Mouse (Mus musculus) neural tube, embryonic 14.5 days (tissue): ENCODE measurements around the gene Bmpr1a. TPM values are rescaled to one million over a fixed set of nuclear protein-coding genes. Genes with fewer than 3 reads are reported as not detected.
A peak's percentile ranks its signal among the peaks of the same experiment; 100 is the strongest.

Source experiments
- ATAC-seq: fragments of 200-750 bp; cut with Nextera tagmentation; 2 replicates; pipeline ENCODE4 v1.8.0; 2017; ENCODE audit warnings: low read depth, mild to moderate bottlenecking, moderate TSS enrichment, moderate library complexity
- H3K27ac ChIP-seq: fragments of 300-500 bp; sonication (generic); 2 replicates; pipeline ENCODE4 v1.5.1; 2014; ENCODE audit warnings: low read depth, mild to moderate bottlenecking, control low read depth, low read length, moderate library complexity, mixed read lengths
- H3K27me3 ChIP-seq: fragments of 300-500 bp; sonication (generic); 2 replicates; pipeline ENCODE4 v1.6.1; 2014; ENCODE audit warnings: low read length; ENCODE audit not compliant: control insufficient read depth, insufficient read depth
- H3K36me3 ChIP-seq: fragments of 300-500 bp; sonication (generic); 2 replicates; pipeline ENCODE4 v1.6.1; 2014; ENCODE audit warnings: low read length, mixed read lengths; ENCODE audit not compliant: control insufficient read depth, insufficient read depth
- H3K4me1 ChIP-seq: fragments of 300-500 bp; sonication (generic); 2 replicates; pipeline ENCODE4 v1.6.1; 2014; ENCODE audit warnings: low read length; ENCODE audit not compliant: control insufficient read depth, insufficient read depth
- H3K4me2 ChIP-seq: fragments of 300-500 bp; sonication (generic); 2 replicates; pipeline ENCODE4 v1.6.1; 2014; ENCODE audit warnings: mild to moderate bottlenecking, low read depth, low read length, control low read depth
- H3K4me3 ChIP-seq: fragments of 300-500 bp; sonication (generic); 2 replicates; pipeline ENCODE4 v1.5.1; 2014; ENCODE audit warnings: low read depth, low read length, control low read depth, mixed read lengths
- H3K9ac ChIP-seq: fragments of 300-500 bp; sonication (generic); replicated peaks from 2 replicates; pipeline ENCODE4 v1.6.1; 2014; ENCODE audit warnings: low read depth, mild to moderate bottlenecking, control low read depth, low read length, mixed read lengths
- H3K9me3 ChIP-seq: fragments of 300-500 bp; sonication (generic); 2 replicates; pipeline ENCODE4 v1.6.1; 2016; ENCODE audit warnings: low read length; ENCODE audit not compliant: control insufficient read depth
- WGBS: fragments of 180-500 bp; shearing (Covaris S2); extraction: QIAGEN DNeasy Blood & Tissue Kit; methylation state at CpG from one replicate; pipeline ENCODE4 v1.1.7; 2014; 5-methylcytosine and 5-hydroxymethylcytosine counted together
- polyA plus RNA-seq: library from polyadenylated mRNA; unstranded; fragments of >200 nt; fragmentation: Nextera tagmentation; extraction: Ambion mirVana; gene quantifications from 2 replicates; pipeline ENCODE4 v1.2.1, GENCODE M21; 2014

Bmpr1a gene
- polyA plus RNA-seq = 26.9 and 29.1 TPM in 2 replicates

- peak within 1 kb of the TSS; percentile 95 for H3K9ac ChIP-seq
- no peaks in the 10 kb centered on the region for H3K9me3 ChIP-seq
- peak within 1 kb of the TSS; percentile 59 for H3K4me2 ChIP-seq
- H3K4me1 ChIP-seq = peaks cover 28% of the 10 kb centered on the region; the same call in 1 of the 2 replicates
- 5% methylated on average over 15 of the region's 15 CpGs for WGBS
- peak within 1 kb of the TSS; percentile 88 for H3K4me3 ChIP-seq
- H3K36me3 ChIP-seq = no peaks in the 10 kb centered on the region
- peak within 1 kb of the TSS; percentile 96 for H3K27ac ChIP-seq
- H3K27me3 ChIP-seq = no peaks in the 10 kb centered on the region
- ATAC-seq = no peak
Observed at GRCm38 (mm10) chr14:34503325-34503647, at the start of gene Bmpr1a. Bmpr1a (minus strand) TSS chr14:34503341.

DNA sequence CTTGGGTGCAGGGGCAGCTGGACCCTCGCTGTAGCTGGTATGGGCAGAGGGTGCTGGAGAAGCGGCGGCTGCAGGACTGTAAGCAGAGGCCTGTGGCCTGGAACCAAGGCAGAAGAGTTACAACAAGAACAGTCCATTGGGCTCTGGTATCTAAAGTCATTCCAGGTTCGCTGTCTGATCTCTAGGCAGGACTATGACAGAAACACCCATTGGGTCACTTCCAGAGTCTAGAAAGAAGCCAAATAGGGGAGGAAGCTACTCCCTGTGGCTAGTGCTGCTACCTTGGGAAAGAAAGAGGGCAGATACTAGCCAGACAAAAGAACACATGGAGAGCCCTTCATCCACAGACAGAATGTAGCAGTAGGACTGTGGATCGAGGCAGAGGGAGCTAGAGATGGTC, 49.1 kb upstream of the Bmpr1a start:
- Histone ChIP-seq H3K27me3 (no peaks in the 10 kb centered on the region), H3K4me1 (0 out of 2 replicates have a peak, but pooled peaks cover 3% of the 10 kb centered on the region), H3K36me3 (no peaks in the 10 kb centered on the region), H3K9me3 (no peaks in the 10 kb centered on the region), H3K4me2 (no peak overlapping the region), H3K4me3 (no peak overlapping the region), H3K27ac (no peak overlapping the region), H3K9ac (no peak overlapping the region)
- 90% methylated on average over 5 of the region's 5 CpGs for WGBS
- ATAC-seq = no peak

GRCm38 (mm10) chr14:34549004-34549671, 46.0 kb upstream of the Bmpr1a start:
- Histone ChIP-seq H3K27me3 (no peaks in the 10 kb centered on the region), H3K9ac (peak overlapping the region; percentile 96), H3K4me2 (peak overlapping the region; percentile 79), H3K4me1 (0 out of 2 replicates have a peak, but pooled peaks cover 3% of the 10 kb centered on the region), H3K4me3 (peak overlapping the region; percentile 73), H3K36me3 (no peaks in the 10 kb centered on the region), H3K9me3 (no peaks in the 10 kb centered on the region), H3K27ac (peak overlapping the region; percentile 84)
- ATAC-seq = peak; percentile 97
- under 1% methylated on average over 53 of the region's 55 CpGs for WGBS

DNA sequence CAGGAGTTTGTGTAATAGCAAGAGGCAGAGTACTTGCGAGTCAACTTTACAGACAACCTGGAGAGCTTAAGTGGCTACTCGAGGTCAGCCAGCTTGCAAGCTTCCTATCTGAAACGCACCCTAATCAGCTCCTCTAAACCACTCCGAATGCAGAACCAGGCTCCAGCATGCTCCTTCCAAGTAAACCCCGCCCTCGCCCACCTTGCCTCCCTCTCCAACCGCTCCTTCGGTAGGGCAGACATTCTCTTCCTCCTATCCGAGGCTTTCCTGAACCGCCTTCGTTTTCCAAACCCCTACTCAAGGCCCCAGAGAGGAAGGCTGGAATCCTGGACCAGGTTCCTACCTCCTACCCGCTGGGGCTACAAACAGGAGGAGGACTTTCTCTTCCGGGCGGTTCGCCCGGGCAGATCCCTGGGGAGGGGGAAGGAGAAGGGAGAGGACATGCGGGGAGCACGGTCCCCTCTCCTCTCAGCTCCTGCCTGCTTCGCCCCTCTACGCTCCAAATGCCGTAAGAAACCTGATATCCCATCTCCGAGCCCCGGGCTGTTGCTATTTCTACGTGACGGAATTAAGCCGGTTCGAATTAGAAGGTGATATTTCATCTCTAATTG, 45.4 kb upstream of the Bmpr1a start:
- 0 out of 2 replicates have a peak, but pooled peaks cover 3% of the 10 kb centered on the region for H3K4me1 ChIP-seq
- peak overlapping the region; percentile 73 for H3K4me3 ChIP-seq
- peak overlapping the region; percentile 84 for H3K27ac ChIP-seq
- H3K9me3 ChIP-seq = no peaks in the 10 kb centered on the region
- peak; percentile 50 for ATAC-seq
- under 1% methylated on average over 26 of the region's 27 CpGs for WGBS
- H3K36me3 ChIP-seq = no peaks in the 10 kb centered on the region
- peak overlapping the region; percentile 79 for H3K4me2 ChIP-seq
- peak overlapping the region; percentile 96 for H3K9ac ChIP-seq
- H3K27me3 ChIP-seq = no peaks in the 10 kb centered on the region

GRCm38 (mm10) chr14:34544545-34544944, 41.4 kb upstream of the Bmpr1a start:
- Histone ChIP-seq H3K27ac (no peak overlapping the region), H3K9me3 (no peaks in the 10 kb centered on the region), H3K4me1 (0 out of 2 replicates have a peak, but pooled peaks cover 3% of the 10 kb centered on the region), H3K4me3 (no peak overlapping the region), H3K4me2 (no peak overlapping the region), H3K27me3 (no peaks in the 10 kb centered on the region), H3K9ac (no peak overlapping the region), H3K36me3 (no peaks in the 10 kb centered on the region)
- no peak for ATAC-seq
- WGBS = 87% methylated on average over 2 of the region's 2 CpGs

DNA sequence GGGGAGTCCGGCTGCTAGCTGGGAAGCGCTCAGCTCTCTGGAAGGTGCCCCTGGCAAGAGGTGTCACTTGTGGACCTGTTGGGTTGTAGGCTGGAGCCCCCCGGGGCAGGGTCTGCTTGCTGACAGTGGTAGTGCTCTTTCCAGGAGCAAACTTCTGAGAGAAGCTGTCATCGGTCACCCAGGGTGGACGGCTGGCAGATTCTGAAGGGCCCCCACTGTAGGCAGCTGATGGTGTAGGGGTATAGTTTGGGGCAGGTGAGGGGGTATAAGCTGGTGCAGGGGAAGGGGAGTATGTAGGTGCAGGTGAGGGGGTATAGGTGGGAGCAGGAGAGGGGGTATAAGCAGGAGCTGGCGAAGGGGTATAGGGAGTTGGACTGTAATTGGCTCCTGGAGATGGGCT, 40.9 kb upstream of the Bmpr1a start:
- Histone ChIP-seq H3K36me3 (no peaks in the 10 kb centered on the region), H3K9ac (no peak overlapping the region), H3K4me3 (no peak overlapping the region), H3K4me2 (no peak overlapping the region), H3K27ac (no peak overlapping the region), H3K9me3 (no peaks in the 10 kb centered on the region), H3K4me1 (0 out of 2 replicates have a peak, but pooled peaks cover 3% of the 10 kb centered on the region), H3K27me3 (no peaks in the 10 kb centered on the region)
- WGBS = 92% methylated on average over 6 of the region's 6 CpGs
- no peak for ATAC-seq

- no peak overlapping the region for H3K9ac ChIP-seq
- H3K4me3 ChIP-seq = no peak overlapping the region
- no peak overlapping the region for H3K27ac ChIP-seq
- H3K4me1 ChIP-seq = 0 out of 2 replicates have a peak, but pooled peaks cover 3% of the 10 kb centered on the region
- 79% methylated on average over 6 of the region's 6 CpGs for WGBS
- no peak overlapping the region for H3K4me2 ChIP-seq
- H3K36me3 ChIP-seq = no peaks in the 10 kb centered on the region
- no peaks in the 10 kb centered on the region for H3K9me3 ChIP-seq
- no peaks in the 10 kb centered on the region for H3K27me3 ChIP-seq
- no peak for ATAC-seq
Observed at GRCm38 (mm10) chr14:34543596-34543995, 40.5 kb upstream of the Bmpr1a start.

- 77% methylated on average over 5 of the region's 5 CpGs for WGBS
Observed at GRCm38 (mm10) chr14:34541896-34542295, 38.8 kb upstream of the Bmpr1a start.

GRCm38 (mm10) chr14:34540685-34541162, 37.6 kb upstream of the Bmpr1a start:
- 7% methylated on average over 16 of the region's 17 CpGs for WGBS
- no peaks in the 10 kb centered on the region for H3K36me3 ChIP-seq

More at GRCm38 (mm10) chr14:34541896-34542295, 38.8 kb upstream of the Bmpr1a start:
- Histone ChIP-seq H3K4me1 (no peaks in the 10 kb centered on the region), H3K4me3 (no peak overlapping the region), H3K36me3 (no peaks in the 10 kb centered on the region), H3K9me3 (no peaks in the 10 kb centered on the region), H3K4me2 (no peak overlapping the region), H3K9ac (no peak overlapping the region), H3K27ac (no peak overlapping the region), H3K27me3 (no peaks in the 10 kb centered on the region)
- ATAC-seq = no peak

More at GRCm38 (mm10) chr14:34540685-34541162, 37.6 kb upstream of the Bmpr1a start:
- H3K4me1 ChIP-seq = no peaks in the 10 kb centered on the region
- no peaks in the 10 kb centered on the region for H3K27me3 ChIP-seq
- H3K4me2 ChIP-seq = no peak overlapping the region; the same call in 1 of the 2 replicates
- H3K27ac ChIP-seq = no peak overlapping the region
- H3K9me3 ChIP-seq = no peaks in the 10 kb centered on the region
- no peak overlapping the region for H3K4me3 ChIP-seq
- peak; percentile 44; the same call in 1 of the 2 replicates for ATAC-seq
- 0 out of 2 replicates have a peak overlapping the region, but pooled peaks have one; percentile 7 for H3K9ac ChIP-seq
